Mouse (Mus musculus) frontal cortex, postnatal 36 days (tissue): ENCODE data around the gene Klk15.
"Not testable (repeated sequence)": the region's sequence is repeated elsewhere in the genome, so short reads cannot be mapped to it uniquely, and the experiment has no call there.

ENCODE experiments used
- DNase-seq, 2 experiments: peaks; one replicate each; pipeline ENCODE4 v3.0.0; 2022; ENCODE audit warnings: low spot score in 2 of 2

The Klk15 gene

DNA sequence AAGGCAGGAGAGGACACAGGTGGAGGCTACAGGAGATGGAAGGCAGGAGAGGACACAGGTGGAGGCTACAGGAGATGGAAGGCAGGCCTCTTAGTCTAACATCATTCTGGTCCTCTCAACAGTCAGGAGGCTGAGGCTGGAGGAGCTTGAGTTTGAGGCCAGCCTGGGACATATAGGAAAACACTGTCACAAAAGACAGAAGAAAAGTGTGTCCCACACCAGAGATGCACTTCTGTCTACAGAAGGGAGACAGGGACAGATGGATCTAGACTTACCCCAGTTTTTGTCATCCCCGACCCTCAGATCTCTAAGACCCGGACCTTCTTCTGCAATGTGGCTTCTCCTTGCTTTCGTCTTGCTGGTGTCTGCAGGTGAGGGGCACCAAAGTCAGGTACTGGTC lies at the start of gene Klk15:
Gene Klk15, plus strand, starts transcription at position 301 of the 400 bp plus-strand sequence.
- no peak for DNase-seq

- no peak for DNase-seq
Measured at GRCm38 (mm10) chr7:43891365-43891764, 42.2 kb upstream of the Klk15 start.

- no peak for DNase-seq
Measured at GRCm38 (mm10) chr7:43891788-43892187, 41.8 kb upstream of the Klk15 start.

GRCm38 (mm10) chr7:43894836-43895235 lies 38.7 kb upstream of the Klk15 start:
- DNase-seq, result peak; percentile 89 to 95

GRCm38 (mm10) chr7:43914821-43915220 lies 18.7 kb upstream of the Klk15 start:
- DNase-seq, result no peak

DNA sequence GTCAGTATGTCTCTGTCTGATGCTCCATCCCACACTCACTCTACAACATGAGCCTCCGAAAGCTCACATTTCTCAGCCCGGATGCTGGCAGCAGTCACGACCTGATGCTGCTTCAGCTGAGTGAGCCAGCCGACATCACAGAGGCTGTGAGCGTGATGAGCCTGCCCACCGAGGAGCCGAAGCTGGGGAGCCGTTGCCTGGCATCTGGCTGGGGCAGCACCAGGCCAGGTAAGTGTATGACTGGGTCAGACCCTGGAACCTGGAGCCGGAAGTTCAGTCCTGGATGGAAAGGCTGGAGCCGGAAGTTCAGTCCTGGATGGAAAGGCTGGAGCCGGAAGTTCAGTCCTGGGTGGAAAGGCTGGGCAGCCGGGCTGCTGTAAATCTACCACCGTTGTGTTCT lies 15.1 kb upstream of the Klk15 start:
- DNase-seq, result no peak

DNA sequence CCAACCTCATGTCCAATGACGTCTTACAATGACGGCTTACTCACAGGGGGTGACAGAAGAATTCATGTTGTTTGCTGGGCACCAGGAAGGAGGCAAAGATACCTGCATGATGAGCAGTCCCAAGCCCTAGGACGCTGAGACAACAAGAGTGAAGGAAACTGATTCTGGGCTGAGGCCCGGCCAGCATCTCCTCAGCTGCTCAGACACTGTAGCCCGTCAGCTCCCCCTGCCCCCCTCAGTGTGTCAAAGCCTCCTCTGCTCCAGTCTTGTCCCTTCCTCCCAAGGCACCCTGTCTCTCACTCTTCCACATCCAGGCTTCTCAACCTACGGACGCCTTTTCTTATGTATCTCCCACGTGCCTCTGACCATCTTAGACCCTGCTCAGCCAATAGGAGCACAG lies 14.7 kb upstream of the Klk15 start:
- no peak for DNase-seq

- peak; percentile 51 to 73 for DNase-seq
Measured at GRCm38 (mm10) chr7:43919559-43920451, 13.7 kb upstream of the Klk15 start.

DNA sequence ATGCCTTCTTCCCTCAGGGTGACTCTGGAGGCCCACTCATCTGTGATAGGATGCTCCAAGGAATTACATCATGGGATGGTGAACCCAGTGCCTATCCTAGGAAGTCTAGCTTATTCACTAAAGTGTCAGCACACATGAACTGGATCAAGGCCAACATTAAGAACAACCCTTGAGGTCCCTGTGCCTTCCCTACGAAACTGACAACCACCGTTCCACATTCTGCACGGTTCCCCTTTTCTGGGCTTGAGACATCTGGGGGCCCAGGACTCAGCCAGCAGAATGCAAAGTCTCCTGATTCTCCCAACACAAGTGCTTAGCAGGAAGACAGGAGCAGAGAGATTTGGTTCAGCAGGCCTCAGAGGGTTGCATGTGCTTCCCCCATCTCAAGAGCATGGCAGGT lies 13.0 kb upstream of the Klk15 start:
- DNase-seq, result no peak

GRCm38 (mm10) chr7:43921087-43921486 lies 12.5 kb upstream of the Klk15 start:
- no peak for DNase-seq

DNA sequence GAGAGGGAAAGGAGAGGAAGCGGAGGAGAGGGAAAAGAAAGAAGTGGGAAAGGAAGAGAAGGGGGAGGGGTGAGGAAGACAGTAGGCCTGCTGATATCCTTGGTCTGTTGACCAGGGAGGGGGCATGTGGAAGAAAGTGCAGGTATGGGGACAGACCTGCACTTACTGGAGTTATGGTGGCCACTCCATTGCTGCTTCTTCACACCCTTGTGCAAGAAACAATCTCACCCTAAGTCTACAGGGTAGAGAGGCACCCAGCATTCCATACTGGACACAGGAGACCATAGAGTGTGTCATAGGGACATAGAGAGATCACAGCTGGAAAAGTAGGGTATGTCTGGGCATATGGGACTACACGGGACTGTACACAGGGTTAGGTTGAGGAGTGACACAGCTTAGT lies 11.6 kb upstream of the Klk15 start:
- no peak for DNase-seq

GRCm38 (mm10) chr7:43925985-43926384 lies 7.6 kb upstream of the Klk15 start:
- no peak for DNase-seq

DNA sequence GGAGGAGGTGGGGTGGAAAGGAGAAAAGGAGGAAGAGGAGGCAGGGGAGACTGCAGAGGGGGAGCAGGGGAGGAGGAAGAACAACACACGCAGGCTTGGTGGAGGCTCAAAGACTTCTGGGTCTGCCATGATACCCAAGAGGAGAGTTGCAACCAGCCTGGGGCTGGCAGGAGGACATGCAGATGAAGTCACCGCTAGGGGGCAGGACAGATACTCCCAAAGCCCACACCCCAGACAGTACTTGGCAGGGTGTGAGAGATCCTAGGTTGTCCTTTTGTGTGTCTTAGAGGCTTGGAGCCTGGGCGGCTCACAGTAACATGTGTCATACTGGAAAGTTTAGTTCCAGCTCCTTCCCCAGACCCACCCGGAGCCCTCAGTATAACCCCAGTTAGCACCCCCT lies 5.0 kb upstream of the Klk15 start:
- DNase-seq, result no peak

DNA sequence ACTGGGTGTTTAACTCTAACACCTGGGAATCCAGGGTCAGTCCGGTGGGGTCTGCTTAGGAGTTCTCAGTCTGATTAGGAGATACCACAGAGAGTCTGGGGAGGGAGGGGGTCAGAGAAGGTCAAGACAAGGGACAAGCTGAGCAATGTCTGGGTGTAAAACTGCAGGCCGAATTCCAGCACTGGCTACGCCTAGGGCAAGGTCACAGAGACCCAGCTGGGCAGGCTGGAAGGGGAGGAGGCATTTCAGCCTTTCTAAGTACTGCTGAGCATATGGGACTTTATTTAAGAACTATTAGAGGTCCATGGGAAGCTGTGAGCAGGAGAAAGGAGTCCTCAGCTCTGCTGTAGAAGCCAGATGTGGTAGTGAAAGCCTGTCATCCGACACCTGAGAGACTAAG lies 1.2 kb upstream of the Klk15 start:
- DNase-seq, result no peak

DNA sequence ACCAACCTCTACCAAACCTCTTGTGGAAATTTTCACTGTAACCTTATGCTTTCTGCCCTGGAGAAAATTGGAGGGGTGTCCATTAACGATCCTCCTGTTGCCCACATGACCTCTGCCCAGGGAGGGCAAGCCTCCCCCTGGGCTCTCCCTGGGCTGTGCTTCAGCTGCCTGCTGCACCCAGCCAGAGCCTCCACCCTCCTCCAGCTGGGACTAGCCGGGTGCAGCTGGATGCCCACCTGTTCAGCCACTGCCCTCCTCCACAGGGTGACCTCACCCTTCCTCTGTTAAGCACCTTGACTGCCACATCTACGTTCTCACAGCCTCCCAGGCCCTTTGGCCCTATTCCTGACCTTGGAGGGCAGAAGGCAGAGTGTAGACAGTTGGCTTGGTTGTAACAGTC lies 1.2 kb downstream of the Klk15 start:
- DNase-seq, result no peak

DNA sequence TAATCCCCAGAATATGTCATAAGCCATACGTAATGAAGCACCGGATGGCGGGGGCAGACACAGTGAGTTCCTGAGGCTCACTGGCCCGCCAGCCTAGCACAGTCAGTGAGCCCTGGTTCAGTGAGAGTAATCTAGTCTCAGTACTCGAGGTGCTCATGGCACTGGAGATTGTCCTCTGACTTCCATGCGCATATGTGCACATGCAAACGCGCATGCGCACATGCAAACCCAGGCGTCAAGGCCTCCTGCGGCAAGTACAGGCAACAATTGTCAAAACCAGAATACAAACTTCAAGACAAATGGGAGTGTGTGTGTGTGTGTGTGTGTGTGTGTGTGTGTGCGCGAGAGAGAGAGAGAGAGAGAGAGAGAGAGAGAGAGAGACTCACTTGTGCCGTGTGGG lies 3.0 kb downstream of the Klk15 start:
- no peak for DNase-seq

DNA sequence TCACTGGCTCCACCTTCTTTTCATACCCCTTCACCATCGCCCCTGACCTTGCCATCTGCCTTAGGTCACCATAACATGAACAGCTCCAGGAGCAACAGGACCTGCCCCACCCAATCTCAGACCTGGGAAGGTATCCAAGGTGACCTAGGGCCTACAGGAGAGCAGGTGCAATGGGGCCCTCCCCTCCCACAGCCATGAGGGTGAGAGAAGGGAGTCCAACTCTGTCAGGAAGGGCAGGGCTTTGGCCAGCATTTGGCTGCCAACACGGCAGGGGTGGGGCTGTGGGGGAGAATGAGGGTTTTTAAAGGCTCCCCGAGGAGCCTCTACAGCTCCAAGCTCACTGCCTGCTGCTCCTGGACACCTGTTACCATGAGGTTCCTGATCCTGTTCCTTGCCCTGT lies 8.8 kb downstream of the Klk15 start:
- DNase-seq, result not testable (repeated sequence)

- DNase-seq, result no peak
Measured at GRCm38 (mm10) chr7:43944727-43945264, 11.3 kb downstream of the Klk15 start.

- DNase-seq, result no peak
Measured at GRCm38 (mm10) chr7:43950364-43950763, 16.8 kb downstream of the Klk15 start, which contains the start of gene Klk1b8. Gene Klk1b8, plus strand, starts transcription at chr7:43950664.

DNA sequence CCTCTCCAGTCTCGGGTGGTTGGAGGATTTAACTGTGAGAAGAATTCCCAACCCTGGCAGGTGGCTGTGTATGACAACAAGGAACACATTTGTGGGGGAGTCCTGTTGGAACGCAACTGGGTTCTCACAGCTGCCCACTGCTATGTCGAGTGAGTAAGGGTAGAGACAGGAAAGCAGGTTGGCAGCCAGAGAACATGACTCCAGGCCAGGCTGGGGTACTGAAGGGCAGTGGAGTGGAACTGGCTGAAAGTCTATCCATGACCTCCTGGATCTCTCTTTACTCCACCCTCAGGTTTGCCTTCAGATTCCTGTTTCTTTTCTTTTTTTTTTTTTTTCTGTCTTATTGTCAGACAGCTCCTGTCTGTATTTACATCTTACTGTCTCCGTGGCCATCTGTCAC lies 19.2 kb downstream of the Klk15 start:
- DNase-seq, result peak; percentile 3 to 5

GRCm38 (mm10) chr7:43966451-43966850 lies 32.9 kb downstream of the Klk15 start, which contains the start of gene Klk1b1:
Gene Klk1b1, plus strand, starts transcription at chr7:43966751.
- DNase-seq, result no peak

DNA sequence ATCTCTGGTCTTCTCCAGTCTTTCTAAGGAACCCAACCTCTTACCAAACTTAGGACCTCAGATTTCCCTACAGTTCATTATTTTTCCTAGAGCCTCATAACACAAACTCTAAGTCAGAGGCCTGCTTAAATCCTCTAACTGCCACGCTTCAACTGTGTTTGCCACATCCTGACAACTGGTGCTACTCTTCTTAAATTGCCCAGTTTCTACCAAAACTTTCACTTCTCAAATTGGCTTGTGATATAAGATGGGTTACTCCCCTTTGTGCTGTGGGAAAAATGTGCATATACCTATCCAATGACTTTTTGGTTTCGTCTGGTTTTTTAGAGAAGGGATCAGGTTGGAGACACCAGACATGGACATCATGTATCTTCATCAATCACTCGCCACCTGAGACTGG lies 33.5 kb downstream of the Klk15 start:
- DNase-seq, result no peak

GRCm38 (mm10) chr7:43967612-43968011 lies 34.1 kb downstream of the Klk15 start:
- no peak for DNase-seq
